Mouse (Mus musculus) adrenal gland, adult (tissue): ENCODE results near the gene Gm5152.
"Not testable (repeated sequence)": the region's sequence is repeated elsewhere in the genome, so short reads cannot be mapped to it uniquely, and the experiment has no call there.

ENCODE experiments used
- DNase-seq, 2 experiments: peaks; one replicate each; pipeline ENCODE4 v3.0.0; 2022 to 2023; ENCODE audit warnings: low spot score in 1 of 2; ENCODE audit not compliant: inconsistent age in 2 of 2

The Gm5152 gene

GRCm38 (mm10) chr5:10246426-10246825 is at the start of gene Gm5152:
TSS of gene Gm5152 (minus strand) at chr5:10246526.
- not testable (repeated sequence) for DNase-seq

- DNase-seq = not testable (repeated sequence)
These were observed 8.4 kb upstream of the Gm5152 start for GRCm38 (mm10) chr5:10254768-10255167.

DNA sequence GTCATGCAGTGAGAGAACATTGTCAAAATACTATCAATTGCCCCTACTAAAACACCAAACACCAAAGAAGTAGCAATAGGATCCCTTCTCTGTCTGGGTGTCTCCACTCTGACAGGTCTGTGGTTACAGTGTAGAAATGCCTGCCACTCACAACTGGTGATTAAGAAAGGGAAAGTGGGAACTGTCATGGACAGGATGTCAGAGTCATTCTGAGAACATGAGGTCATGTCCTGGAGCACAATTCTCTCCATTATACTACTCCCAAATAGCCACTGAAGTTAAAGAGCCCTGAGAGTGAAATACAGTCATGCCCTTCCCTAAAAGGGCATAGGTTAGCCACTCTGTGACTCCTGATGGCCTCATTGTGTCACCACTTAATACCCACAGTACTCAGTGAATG is 556 bp downstream of the Gm5152 start:
- not testable (repeated sequence) for DNase-seq

GRCm38 (mm10) chr5:10240436-10240835 is 5.9 kb downstream of the Gm5152 start:
- not testable (repeated sequence) for DNase-seq

- DNase-seq = no peak
These were observed 26.0 kb downstream of the Gm5152 start for GRCm38 (mm10) chr5:10220317-10220716.

GRCm38 (mm10) chr5:10203067-10203466 is 43.3 kb downstream of the Gm5152 start:
- no peak for DNase-seq

DNA sequence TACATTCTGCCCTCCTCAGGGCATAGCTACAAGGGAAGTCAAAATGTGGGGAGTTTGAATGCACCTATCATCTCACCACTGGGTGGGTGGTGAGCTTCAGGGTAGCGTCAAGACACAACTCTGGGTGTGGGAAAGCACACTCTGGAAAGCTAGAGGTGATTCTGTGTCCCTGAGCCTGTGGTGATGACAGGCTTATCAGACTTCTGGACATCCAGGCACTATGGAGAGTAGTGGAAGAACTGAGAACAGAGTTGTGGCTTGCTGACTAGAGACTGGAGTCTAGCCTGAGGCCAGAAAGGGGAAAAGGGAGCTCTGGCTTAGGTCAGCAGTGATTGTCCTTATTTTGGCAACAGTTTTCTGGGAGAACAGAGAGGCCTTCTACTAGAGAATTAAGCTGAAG is 49.4 kb downstream of the Gm5152 start:
- no peak for DNase-seq
